Mouse (Mus musculus) E14TG2a.4 (cell line): Measurements from ENCODE around the gene Sgk1.

Source experiments
- CTCF ChIP-seq: conservative IDR thresholded peaks from 2 replicates; pipeline ENCODE4 v1.5.1; 2014; ENCODE audit warnings: low read length
- NANOG ChIP-seq: IDR thresholded peaks from 2 replicates; pipeline ENCODE4 v1.6.1; 2014; ENCODE audit warnings: borderline replicate concordance, low read length, mixed read lengths

GRCm38 (mm10) chr10:21898417-21898816, 16.4 kb downstream of the Sgk1 start:
- TF ChIP-seq CTCF (no peak), NANOG (no peak)
